Mouse (Mus musculus) spleen, postnatal 4 days (tissue): ENCODE results near the gene Synpr.

Source experiments
- DNase-seq, 2 experiments: peaks; one replicate each; pipeline ENCODE4 v3.0.0; 2022; ENCODE audit warnings: low spot score in 2 of 2

Gene Synpr

GRCm38 (mm10) chr14:13551209-13551608 is 266.6 kb downstream of the Synpr start:
- DNase-seq, result no peak

GRCm38 (mm10) chr14:13553616-13554370 is 269.2 kb downstream of the Synpr start:
- no peak for DNase-seq

DNA sequence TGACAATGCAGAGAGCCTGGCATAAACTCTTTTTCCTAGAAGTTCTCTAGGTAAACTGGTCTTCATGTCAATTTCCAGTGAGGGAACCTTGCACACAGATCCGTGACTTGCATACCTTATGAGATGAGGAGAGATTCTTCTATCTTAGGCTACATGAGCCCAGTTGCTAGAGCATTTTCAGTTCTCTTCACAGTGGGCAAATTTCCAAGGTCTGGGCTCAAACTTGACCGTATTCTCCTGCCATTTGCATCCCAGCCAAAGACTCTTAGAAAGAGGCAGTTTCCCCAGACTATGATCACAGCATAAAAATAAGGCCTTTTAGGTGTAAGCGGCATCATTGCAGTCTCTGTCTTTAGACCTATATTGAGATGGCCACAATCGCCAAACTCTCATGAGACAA is 270.1 kb downstream of the Synpr start:
- DNase-seq, result no peak

GRCm38 (mm10) chr14:13558117-13558516 is 273.5 kb downstream of the Synpr start:
- no peak for DNase-seq

DNA sequence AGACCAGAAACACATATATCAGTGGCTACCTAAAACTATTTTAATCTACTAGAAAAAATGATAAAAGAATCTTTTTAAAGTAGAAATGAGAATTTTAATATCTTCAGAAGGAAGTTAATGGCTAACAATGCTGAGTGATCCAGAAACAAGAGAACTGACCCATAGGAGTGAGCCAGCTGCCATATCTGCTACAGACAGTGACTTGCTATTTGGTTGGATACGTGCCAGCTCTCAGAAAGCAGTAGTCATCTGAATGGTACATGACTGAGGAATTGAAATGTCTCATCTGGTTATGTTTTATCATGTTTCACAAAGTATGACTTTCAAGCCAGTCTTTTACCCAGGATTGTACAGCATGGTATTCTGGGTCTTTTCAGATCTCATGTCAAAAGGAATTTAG is 282.7 kb downstream of the Synpr start:
- DNase-seq, result no peak

- DNase-seq, result no peak
These were observed 283.4 kb downstream of the Synpr start for GRCm38 (mm10) chr14:13567996-13568395.

- no peak for DNase-seq
These were observed 287.4 kb downstream of the Synpr start for GRCm38 (mm10) chr14:13571941-13572340.

- DNase-seq, result no peak
These were observed 287.9 kb downstream of the Synpr start for GRCm38 (mm10) chr14:13572530-13572929.

DNA sequence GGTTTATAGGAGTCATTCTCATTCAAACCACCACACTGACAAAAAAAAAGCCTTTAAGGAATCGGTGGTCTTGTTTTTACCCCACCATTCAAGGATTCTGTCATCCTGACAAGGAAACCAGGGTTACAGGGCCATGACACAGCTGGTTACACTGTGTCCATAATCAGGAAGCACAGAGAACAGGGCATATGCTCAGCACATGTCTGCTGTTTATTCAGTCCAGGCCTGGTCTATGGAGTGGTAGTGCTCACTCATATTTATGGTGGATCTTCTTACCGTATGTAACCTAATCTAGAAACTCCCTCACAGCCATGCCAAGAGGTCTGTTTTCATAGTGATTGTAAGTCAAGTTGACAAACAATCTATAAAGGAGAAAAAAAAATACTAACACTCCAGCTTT is 293.5 kb downstream of the Synpr start:
- no peak for DNase-seq

- DNase-seq, result no peak
These were observed 294.2 kb downstream of the Synpr start for GRCm38 (mm10) chr14:13578744-13579143.

DNA sequence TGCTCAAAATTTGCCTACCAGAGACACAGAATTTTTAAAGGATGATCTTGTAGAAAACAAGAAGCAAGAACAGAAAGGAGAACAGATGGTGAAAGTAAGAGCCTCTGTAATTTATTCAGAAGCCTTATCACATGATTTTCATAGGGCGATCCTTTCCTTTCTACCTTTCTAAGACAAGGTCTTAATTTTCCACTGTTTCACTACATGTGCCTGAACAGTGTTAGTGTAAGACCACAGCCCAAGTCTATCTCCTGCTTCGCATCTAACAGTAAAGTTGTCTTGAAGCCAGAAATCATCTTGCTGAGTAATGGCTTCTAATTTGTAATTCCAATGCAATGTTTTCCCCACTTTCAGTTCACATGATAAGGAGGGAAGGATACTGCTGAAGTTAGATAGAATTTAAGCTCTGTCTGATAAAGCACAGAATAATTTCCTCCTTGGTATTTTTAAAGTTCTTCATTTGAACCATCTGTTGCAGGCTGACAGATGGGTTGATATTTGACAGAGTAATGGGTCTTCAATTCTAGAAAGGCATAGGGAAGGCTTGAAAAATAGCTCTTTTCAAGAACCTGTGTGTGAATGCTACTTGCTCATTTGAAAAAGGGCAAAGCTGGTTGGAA is 308.9 kb downstream of the Synpr start:
- no peak for DNase-seq

- DNase-seq, result no peak
These were observed 311.7 kb downstream of the Synpr start for GRCm38 (mm10) chr14:13596251-13596650.

DNA sequence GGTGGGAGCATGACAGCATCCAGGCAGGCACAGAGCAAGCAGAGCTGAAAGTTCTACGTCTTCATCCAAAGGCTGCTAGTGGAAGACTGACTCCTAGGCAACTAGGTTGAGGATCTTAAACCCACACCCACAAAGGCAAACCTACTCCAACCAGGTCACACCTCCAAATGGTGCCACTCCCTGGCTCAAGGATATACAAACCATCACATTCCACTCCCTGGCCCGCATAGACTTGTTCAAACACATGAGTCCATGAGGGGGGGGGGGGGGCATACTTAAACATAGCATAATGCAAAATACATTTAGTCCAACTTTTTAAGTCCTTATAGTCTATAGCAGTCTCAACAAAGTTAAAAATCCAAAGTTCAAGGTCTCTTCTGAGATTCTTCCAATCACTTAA is 312.6 kb downstream of the Synpr start:
- DNase-seq, result no peak

DNA sequence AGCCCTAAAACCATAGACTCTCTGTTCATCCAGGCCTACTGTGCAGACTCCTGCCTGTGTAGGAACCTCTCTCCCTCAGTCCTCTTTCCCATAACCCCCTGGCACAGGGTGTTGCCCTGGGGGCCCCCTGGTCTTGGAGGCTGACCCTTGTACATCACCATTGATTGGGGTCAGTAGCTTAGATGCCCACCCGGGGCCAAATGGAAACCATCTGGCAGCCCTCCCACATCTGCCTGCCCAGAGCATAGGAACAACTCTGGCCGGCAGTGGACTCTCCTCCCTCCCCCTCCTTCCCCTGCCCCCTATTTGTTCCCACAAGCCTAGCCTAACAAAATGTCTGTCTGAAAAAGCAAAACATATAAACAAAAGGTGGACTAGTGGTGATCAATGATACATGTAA is 336.0 kb downstream of the Synpr start:
- no peak for DNase-seq

DNA sequence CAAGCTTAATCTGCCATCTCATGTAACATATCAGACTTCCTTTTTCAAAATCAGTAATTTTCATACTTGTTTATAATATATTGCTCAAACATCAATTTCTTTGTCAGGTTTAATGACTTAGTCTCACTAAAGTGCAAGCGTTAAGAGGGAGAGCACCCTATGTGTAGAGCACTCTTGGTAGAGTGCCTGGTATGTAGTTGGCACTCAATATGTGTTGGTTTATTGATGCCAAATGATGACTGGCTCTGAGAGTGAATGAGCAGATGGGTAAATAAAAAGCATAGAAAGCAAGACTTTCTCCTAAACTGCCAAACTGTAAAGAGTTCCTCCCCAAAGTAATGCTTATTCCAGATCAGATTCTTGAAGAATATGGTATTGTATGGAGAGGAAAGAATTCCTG is 365.3 kb downstream of the Synpr start:
- no peak for DNase-seq

- no peak for DNase-seq
These were observed 366.5 kb downstream of the Synpr start for GRCm38 (mm10) chr14:13651039-13651438.

- DNase-seq, result no peak
These were observed 367.1 kb downstream of the Synpr start for GRCm38 (mm10) chr14:13651541-13652298.
